Mouse (Mus musculus) limb, embryonic 11.5 days (tissue): ENCODE results near the gene Dmpk. TPM values are rescaled to one million over a fixed set of nuclear protein-coding genes. Genes with fewer than 3 reads are reported as not detected.

Experiments
- ATAC-seq: fragments of 200-750 bp; cut with Nextera tagmentation; 2 replicates; pipeline ENCODE4 v1.8.0; 2017; ENCODE audit warnings: low read depth; ENCODE audit not compliant: insufficient number of reproducible peaks, low FRiP score, low TSS enrichment
- DNase-seq: peaks from one replicate; pipeline ENCODE4 v3.0.0-alpha.2; 2015; ENCODE audit warnings: low spot score
- H3K27ac ChIP-seq: fragments of 300-500 bp; sonication (generic); replicated peaks from 2 replicates; pipeline ENCODE4 v1.5.1; 2014; ENCODE audit warnings: low read depth, mild to moderate bottlenecking, low read length
- H3K27me3 ChIP-seq: fragments of 300-500 bp; sonication (generic); 2 replicates; pipeline ENCODE4 v1.6.1; 2014; ENCODE audit warnings: mild to moderate bottlenecking, low read length, mixed read lengths; ENCODE audit not compliant: control insufficient read depth, insufficient read depth
- H3K36me3 ChIP-seq: fragments of 300-500 bp; sonication (generic); 2 replicates; pipeline ENCODE4 v1.6.1; 2014; ENCODE audit warnings: mild to moderate bottlenecking, low read length, moderate library complexity, mixed read lengths; ENCODE audit not compliant: control insufficient read depth, insufficient read depth
- H3K4me1 ChIP-seq: fragments of 300-500 bp; sonication (generic); 2 replicates; pipeline ENCODE4 v1.6.1; 2014; ENCODE audit warnings: low read length, mixed read lengths; ENCODE audit not compliant: control insufficient read depth, insufficient read depth
- H3K4me2 ChIP-seq: fragments of 300-500 bp; sonication (generic); 2 replicates; pipeline ENCODE4 v1.6.1; 2014; ENCODE audit warnings: low read depth, mild to moderate bottlenecking, moderate library complexity; ENCODE audit not compliant: severe bottlenecking
- H3K4me3 ChIP-seq: fragments of 300-500 bp; sonication (generic); 2 replicates; pipeline ENCODE4 v1.5.1; 2014; ENCODE audit warnings: low read depth, low read length
- H3K9ac ChIP-seq: fragments of 300-500 bp; sonication (generic); 2 replicates; pipeline ENCODE4 v1.6.1; 2014; ENCODE audit warnings: mild to moderate bottlenecking, low read length
- H3K9me3 ChIP-seq: fragments of 300-500 bp; sonication (generic); 2 replicates; pipeline ENCODE4 v1.6.1; 2016; ENCODE audit warnings: low read length; ENCODE audit not compliant: control insufficient read depth
- WGBS: fragments of 180-500 bp; shearing (Covaris S2); extraction: QIAGEN DNeasy Blood & Tissue Kit; methylation state at CpG from one replicate; pipeline ENCODE4 v1.1.7; 2014; 5-methylcytosine and 5-hydroxymethylcytosine counted together
- polyA plus RNA-seq: library from polyadenylated mRNA; unstranded; fragments of >200 nt; fragmentation: Nextera tagmentation; extraction: Ambion mirVana; gene quantifications from 2 replicates; pipeline ENCODE4 v1.2.1, GENCODE M21; 2014

The Dmpk gene
- polyA plus RNA-seq, 1 experiment from 2014 or later = 8.6 TPM

DNA sequence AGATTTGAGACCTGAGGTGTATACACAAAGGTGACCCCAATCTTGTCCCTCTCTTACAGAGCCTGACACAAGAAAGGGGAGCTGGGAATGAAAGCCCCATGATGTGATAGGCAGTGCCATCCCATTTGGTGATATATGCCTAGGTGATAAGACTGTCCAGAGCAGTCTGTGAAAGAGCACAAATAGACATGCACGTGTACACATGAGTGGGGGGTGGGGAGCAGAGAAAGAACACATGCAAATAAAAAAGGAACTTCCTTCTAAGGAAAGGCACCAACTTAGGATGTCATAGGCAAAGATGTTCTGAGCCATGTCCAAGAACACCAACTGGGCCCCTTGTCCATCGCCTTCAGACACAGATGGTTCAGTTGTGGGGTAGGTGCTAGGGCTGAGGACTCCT lies 20.8 kb downstream of the Dmpk start:
- 80% methylated on average over 2 of the region's 2 CpGs for WGBS
- no peak overlapping the region for H3K4me2 ChIP-seq
- ATAC-seq (no peak), DNase-seq (no peak)
- H3K9me3 ChIP-seq = no peaks in the 10 kb centered on the region
- no peak overlapping the region for H3K27ac ChIP-seq
- no peaks in the 10 kb centered on the region for H3K36me3 ChIP-seq
- H3K9ac ChIP-seq = no peak overlapping the region
- H3K4me1 ChIP-seq = no peaks in the 10 kb centered on the region
- no peaks in the 10 kb centered on the region for H3K27me3 ChIP-seq
- no peak overlapping the region for H3K4me3 ChIP-seq

DNA sequence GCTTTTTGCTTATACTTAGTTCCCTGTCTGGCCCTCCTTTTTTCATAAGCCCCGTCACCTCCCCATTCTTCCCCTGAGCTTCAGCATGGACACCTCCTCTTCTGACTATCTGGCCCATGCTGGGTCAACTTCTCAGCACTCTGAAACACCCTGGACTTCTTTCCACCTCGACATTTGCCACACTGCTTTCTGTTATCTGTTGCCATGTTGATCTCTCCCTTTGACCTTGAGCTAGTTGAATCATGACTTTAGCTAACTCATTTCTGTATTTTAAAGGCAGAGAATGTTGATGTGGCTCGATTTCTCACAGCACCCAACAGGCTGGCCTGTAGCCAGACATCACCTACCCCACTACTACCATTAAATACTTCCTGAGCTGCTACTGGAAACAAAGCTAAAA lies 23.8 kb downstream of the Dmpk start:
- DNase-seq = no peak
- no peaks in the 10 kb centered on the region for H3K36me3 ChIP-seq
- no peaks in the 10 kb centered on the region for H3K4me1 ChIP-seq
- H3K27ac ChIP-seq = no peak overlapping the region
- no peak overlapping the region for H3K4me3 ChIP-seq
- no peaks in the 10 kb centered on the region for H3K9me3 ChIP-seq
- no peak overlapping the region for H3K4me2 ChIP-seq
- H3K9ac ChIP-seq = no peak overlapping the region
- 65% methylated on average over 3 of the region's 3 CpGs for WGBS
- H3K27me3 ChIP-seq = no peaks in the 10 kb centered on the region
- ATAC-seq = no peak

DNA sequence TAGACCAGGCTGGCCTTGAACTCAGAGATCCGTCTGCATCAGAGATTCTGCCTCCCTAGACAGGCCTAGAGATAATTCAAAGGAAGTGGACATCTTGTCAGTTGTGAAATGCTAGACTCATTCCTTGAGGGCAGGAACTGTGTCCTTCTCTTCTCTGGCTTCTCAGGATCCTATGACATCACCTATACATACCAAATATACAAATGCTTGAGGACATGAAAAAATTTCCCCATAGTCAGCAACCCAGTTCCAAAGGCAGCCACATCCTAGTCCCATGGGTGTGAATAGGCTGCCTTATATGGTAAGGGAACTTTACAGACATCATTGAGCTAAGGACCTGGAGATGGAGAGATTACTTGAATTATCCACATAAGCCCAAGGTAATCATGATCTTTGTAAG lies 25.9 kb downstream of the Dmpk start:
- no peak overlapping the region for H3K4me3 ChIP-seq
- no peaks in the 10 kb centered on the region for H3K4me1 ChIP-seq
- no peak overlapping the region for H3K4me2 ChIP-seq
- WGBS = 78% methylated on average over 1 of the region's 1 CpGs
- ATAC-seq (no peak), DNase-seq (no peak)
- no peaks in the 10 kb centered on the region for H3K27me3 ChIP-seq
- H3K9ac ChIP-seq = no peak overlapping the region
- H3K36me3 ChIP-seq = no peaks in the 10 kb centered on the region; the same call in 1 of the 2 replicates
- H3K27ac ChIP-seq = no peak overlapping the region
- no peaks in the 10 kb centered on the region for H3K9me3 ChIP-seq

DNA sequence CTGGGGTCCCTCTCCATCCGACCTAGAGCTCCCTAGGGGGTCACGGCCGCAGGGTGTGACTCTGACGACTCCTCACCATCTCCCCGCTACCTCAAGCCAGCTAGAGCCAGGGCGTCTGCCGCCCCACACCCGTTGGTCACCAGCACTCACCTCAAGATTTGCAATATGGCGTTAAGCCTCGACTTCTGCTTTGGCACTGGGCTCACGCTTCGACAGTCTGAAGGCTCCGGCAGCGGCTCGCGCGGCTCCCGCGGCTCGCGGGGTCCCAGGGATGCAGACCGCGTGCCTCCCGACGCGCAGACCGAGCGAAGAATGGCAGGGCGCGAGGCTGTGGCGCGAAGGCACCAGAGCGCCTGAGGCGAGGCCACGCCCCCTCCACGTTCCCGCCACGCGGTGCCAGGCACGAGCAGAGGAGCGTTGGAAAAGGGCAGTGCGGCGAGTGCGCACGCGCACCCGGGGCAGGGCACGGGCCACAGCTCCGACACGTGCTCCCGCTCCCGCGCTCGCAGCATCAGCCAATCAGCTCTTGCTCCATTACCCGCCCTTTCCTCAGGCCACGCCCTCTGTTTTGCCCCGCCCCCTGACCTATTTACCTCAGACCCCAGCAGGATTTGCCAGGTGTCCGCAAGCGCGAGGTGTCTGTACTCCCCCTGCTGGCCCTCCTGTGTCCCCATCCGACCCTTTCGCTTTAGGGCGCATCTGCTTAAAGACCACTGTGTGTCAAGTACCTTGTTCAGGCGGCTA lies 34.6 kb downstream of the Dmpk start, which contains the start of gene Gm4969:
Gene Gm4969, minus strand, starts transcription at position 341 of the 744 bp plus-strand sequence.
- H3K9ac ChIP-seq = no peak within 1 kb of the TSS

DNA sequence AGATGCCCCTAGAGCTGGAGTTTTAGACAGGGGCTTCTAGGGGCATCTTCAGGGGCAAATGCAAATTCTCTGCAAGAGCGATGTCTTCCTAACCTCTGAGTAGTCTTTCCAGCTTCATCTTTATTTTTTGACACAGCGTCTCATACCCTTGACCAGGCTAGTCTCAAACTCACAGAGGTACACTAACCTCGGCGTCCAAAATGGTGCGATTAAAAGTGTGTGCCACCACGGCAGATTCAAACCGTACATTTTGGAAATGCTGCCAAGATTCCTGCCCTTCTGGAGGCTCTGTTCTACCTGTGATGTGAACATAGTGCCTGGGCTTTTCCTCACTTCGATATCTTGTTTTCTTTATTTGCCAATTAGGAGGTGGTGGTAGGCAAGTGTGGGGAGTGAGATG lies 35.4 kb downstream of the Dmpk start:
- 94% methylated on average over 8 of the region's 8 CpGs for WGBS
- ATAC-seq (peak; percentile 4; the same call in 1 of the 2 replicates), DNase-seq (no peak)
- no peak overlapping the region for H3K4me2 ChIP-seq
- H3K9ac ChIP-seq = no peak overlapping the region
- peaks cover 6% of the 10 kb centered on the region; the same call in 1 of the 2 replicates for H3K4me1 ChIP-seq
- no peaks in the 10 kb centered on the region for H3K27me3 ChIP-seq
- no peaks in the 10 kb centered on the region for H3K36me3 ChIP-seq
- H3K27ac ChIP-seq = no peak overlapping the region
- peaks cover 4% of the 10 kb centered on the region; the same call in 1 of the 2 replicates for H3K9me3 ChIP-seq
- no peak overlapping the region for H3K4me3 ChIP-seq

More for the DNA sequence above, 34.6 kb downstream of the Dmpk start, which contains the start of gene Gm4969:
- peaks cover 4% of the 10 kb centered on the region; the same call in 1 of the 2 replicates for H3K9me3 ChIP-seq
- DNase-seq (peak; percentile 78), ATAC-seq (no peak)
- no peaks in the 10 kb centered on the region for H3K36me3 ChIP-seq
- H3K27ac ChIP-seq = no peak within 1 kb of the TSS
- 21% methylated on average over 64 of the region's 64 CpGs for WGBS
- H3K4me2 ChIP-seq = no peak within 1 kb of the TSS; the same call in 1 of the 2 replicates
- H3K4me1 ChIP-seq = peaks cover 6% of the 10 kb centered on the region; the same call in 1 of the 2 replicates
- no peaks in the 10 kb centered on the region for H3K27me3 ChIP-seq
- 0 out of 2 replicates have a peak within 1 kb of the TSS, but pooled peaks have one; percentile 12 for H3K4me3 ChIP-seq

DNA sequence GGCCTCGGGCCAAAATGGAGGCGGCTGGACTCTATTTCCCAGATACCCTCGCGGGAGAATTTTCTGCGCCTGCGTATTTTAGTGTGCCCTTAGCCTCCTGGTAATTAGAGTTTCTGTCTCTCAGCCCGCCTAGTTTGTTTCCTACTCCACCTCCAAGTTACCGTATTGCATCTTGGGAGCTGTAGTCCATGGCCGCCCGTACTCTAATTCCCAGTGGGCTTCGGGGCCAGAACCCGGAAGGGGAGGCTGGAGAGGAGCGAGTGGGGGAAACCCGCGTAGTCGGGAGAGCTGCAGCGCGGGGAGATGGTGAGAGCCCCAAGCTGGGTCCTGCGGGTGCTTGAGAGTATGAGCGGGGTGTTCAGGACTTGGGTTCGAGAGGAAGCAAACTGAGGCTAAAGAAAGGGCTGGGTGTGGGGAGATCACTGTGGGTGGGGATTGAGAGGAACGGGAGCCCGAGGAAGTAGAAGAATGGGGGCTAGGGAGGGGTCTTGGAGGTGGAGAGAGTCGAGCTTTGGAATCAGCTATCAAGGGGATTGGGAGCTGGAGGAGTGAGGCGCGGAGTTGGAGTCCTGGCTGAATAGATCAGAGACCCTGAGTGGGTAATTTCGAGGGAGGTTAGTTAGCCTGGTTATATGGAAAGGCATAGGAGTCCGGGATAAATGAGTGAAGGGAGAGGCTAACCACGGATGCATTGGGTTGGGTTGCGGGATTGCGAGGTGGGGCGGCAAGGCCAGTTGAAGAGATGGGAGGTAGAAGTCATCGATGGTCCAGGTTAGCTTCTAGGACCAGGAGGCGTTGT lies 36.2 kb downstream of the Dmpk start, which contains the start of gene Fbxo46:
Gene Fbxo46, plus strand, starts transcription at position 229 of the 799 bp plus-strand sequence.
- Histone ChIP-seq H3K4me3 (peak within 1 kb of the TSS; percentile 43), H3K4me1 (peaks cover 6% of the 10 kb centered on the region; the same call in 1 of the 2 replicates), H3K9me3 (peaks cover 4% of the 10 kb centered on the region; the same call in 1 of the 2 replicates), H3K4me2 (peak within 1 kb of the TSS; percentile 63), H3K9ac (peak within 1 kb of the TSS; percentile 45), H3K27ac (no peak within 1 kb of the TSS), H3K36me3 (peaks cover 2% of the 10 kb centered on the region; the same call in 1 of the 2 replicates), H3K27me3 (no peaks in the 10 kb centered on the region)
- WGBS = 2% methylated on average over 34 of the region's 34 CpGs
- DNase-seq (peak; percentile 93), ATAC-seq (peak; percentile 89)

DNA sequence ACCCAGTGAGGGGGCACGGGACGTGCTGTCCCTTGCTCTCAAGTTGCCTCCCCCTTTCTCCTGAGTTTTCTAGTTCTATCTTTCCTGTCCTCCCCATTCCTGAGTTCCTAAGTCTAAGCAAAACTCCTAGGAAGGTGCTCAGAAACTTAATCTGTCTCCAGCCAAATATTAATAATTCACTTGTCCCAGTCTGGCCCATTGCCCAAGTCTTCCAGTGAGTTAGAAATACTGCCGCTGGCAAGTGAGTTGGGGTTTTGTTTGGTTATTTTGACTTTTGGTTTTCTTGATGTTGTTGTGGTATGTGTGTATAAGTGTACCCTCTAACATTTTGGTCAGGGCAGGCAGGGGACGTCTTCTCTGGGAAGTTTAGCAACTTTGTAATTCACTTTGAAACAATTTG lies 38.0 kb downstream of the Dmpk start:
- peaks cover 2% of the 10 kb centered on the region; the same call in 1 of the 2 replicates for H3K36me3 ChIP-seq
- H3K27me3 ChIP-seq = no peaks in the 10 kb centered on the region
- H3K4me1 ChIP-seq = peaks cover 6% of the 10 kb centered on the region; the same call in 1 of the 2 replicates
- no peak overlapping the region for H3K4me3 ChIP-seq
- H3K4me2 ChIP-seq = no peak overlapping the region
- WGBS = 95% methylated on average over 4 of the region's 4 CpGs
- ATAC-seq = no peak
- no peak overlapping the region for H3K27ac ChIP-seq
- no peak for DNase-seq
- peaks cover 4% of the 10 kb centered on the region; the same call in 1 of the 2 replicates for H3K9me3 ChIP-seq
- H3K9ac ChIP-seq = no peak overlapping the region

DNA sequence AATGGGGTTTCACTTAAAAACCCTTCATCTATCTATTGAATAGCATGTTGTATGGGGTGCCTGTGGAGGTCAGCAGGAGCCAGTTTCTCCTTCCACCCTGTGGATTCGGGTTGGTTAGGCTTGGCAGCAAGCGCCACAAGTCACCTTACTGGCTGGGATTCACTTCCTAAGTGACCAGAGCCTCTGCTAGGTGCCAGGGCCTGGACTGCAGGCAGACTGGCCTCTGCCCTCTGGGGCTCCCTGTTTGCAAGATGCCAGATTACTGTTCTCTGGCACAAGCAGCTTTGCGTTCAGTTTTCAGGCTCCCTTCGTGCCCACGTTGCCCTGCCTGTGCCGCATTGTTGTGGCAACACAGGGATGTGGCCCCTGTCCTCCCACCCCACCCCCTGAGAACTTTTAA lies 41.1 kb downstream of the Dmpk start:
- ATAC-seq (no peak), DNase-seq (no peak)
- Histone ChIP-seq H3K9ac (no peak overlapping the region), H3K27me3 (no peaks in the 10 kb centered on the region), H3K4me1 (peaks cover 6% of the 10 kb centered on the region; the same call in 1 of the 2 replicates), H3K4me3 (no peak overlapping the region), H3K9me3 (no peaks in the 10 kb centered on the region), H3K27ac (no peak overlapping the region), H3K36me3 (peaks cover 2% of the 10 kb centered on the region; the same call in 1 of the 2 replicates), H3K4me2 (no peak overlapping the region)
- 88% methylated on average over 6 of the region's 6 CpGs for WGBS
